Mouse (Mus musculus): Measurements from ENCODE around the gene Anks3. TPM values are rescaled to one million over a fixed set of nuclear protein-coding genes. Genes with fewer than 3 reads are reported as not detected.
A peak's percentile ranks its signal among the peaks of the same experiment; 100 is the strongest.

Anks3 gene
- total RNA-seq, 2 experiments from 2014 or later = 75.8 to 98.0 TPM

- Histone ChIP-seq H3K4me3 (no peak overlapping the region), H3K27ac (no peak overlapping the region)
- no peak for DNase-seq (ENCODE audit: low spot score in 2 of 2)
- TF ChIP-seq CTCF (conservative IDR thresholded peaks at IDR 0.05) = no peak
Measured at GRCm38 (mm10) chr16:4898881-4899280, 65.1 kb downstream of the Anks3 start.

- Histone ChIP-seq H3K4me3 (no peak overlapping the region), H3K27ac (no peak overlapping the region)
- TF ChIP-seq CTCF (conservative IDR thresholded peaks at IDR 0.05) = peak; percentile 22; the same call in 1 of the 2 replicates
- DNase-seq (ENCODE audit: low spot score in 2 of 2) = no peak
Measured at GRCm38 (mm10) chr16:4897146-4897730, 66.8 kb downstream of the Anks3 start.

GRCm38 (mm10) chr16:4896249-4897027, 67.6 kb downstream of the Anks3 start:
- no peak for DNase-seq (ENCODE audit: low spot score in 2 of 2)
- no peak overlapping the region for H3K4me3 ChIP-seq
- no peak for TF ChIP-seq CTCF (conservative IDR thresholded peaks at IDR 0.05)
- H3K27ac ChIP-seq = peak overlapping the region; percentile 18; the same call in 1 of the 2 replicates

GRCm38 (mm10) chr16:4894201-4894908, 69.7 kb downstream of the Anks3 start:
- Histone ChIP-seq H3K4me3 (no peak overlapping the region), H3K27ac (0 out of 2 replicates have a peak overlapping the region, but pooled peaks have one; percentile 3)
- TF ChIP-seq CTCF (conservative IDR thresholded peaks at IDR 0.05) = no peak
- no peak for DNase-seq (ENCODE audit: low spot score in 2 of 2)

GRCm38 (mm10) chr16:4892171-4892570, 71.8 kb downstream of the Anks3 start:
- Histone ChIP-seq H3K4me3 (no peak overlapping the region), H3K27ac (no peak overlapping the region; the same call in 1 of the 2 replicates)
- no peak for TF ChIP-seq CTCF (conservative IDR thresholded peaks at IDR 0.05)
- DNase-seq (ENCODE audit: low spot score in 2 of 2) = no peak

Other genes with a start within 250 kb of the Anks3 start
- gene Nmral1, start 244.8 kb downstream of the Anks3 start, total RNA-seq (2021) = 10 to 100 TPM; 16.8 to 17.4 TPM
- 10 to 100 TPM; 91.8 to 92.0 TPM for gene Hmox2, start 237.8 kb downstream of the Anks3 start, total RNA-seq (2021)
- 100 to 1,000 TPM; 230 to 241 TPM for gene Cdip1, start 173.9 kb downstream of the Anks3 start, total RNA-seq (2021)
- gene 4930562C15Rik, start 128.8 kb downstream of the Anks3 start, total RNA-seq (2021) = not detected
- gene Ubald1, start 83.9 kb downstream of the Anks3 start, total RNA-seq (2021) = 10 to 100 TPM; 95.8 to 96.4 TPM
- 100 to 1,000 TPM; 211 to 212 TPM for gene Mgrn1, start 78.0 kb downstream of the Anks3 start, total RNA-seq (2021)
- 10 to 100 TPM; 79.1 to 79.6 TPM for gene Nudt16l1, start 25.4 kb downstream of the Anks3 start, total RNA-seq (2021)
- not detected for gene Sept12, start 33.6 kb upstream of the Anks3 start, total RNA-seq (2021)
- not detected for gene Smim22, start 43.1 kb upstream of the Anks3 start, total RNA-seq (2021)
- 100 to 1,000 TPM; 394 to 420 TPM for gene Rogdi, start 49.3 kb upstream of the Anks3 start, total RNA-seq (2021)
- gene Glyr1, start 85.7 kb upstream of the Anks3 start, total RNA-seq (2021) = 100 to 1,000 TPM; 144 TPM
- 10 to 100 TPM; 43.6 to 44.2 TPM for gene Ubn1, start 85.9 kb upstream of the Anks3 start, total RNA-seq (2021)
- 1 to 10 TPM; 2.8 to 4.5 TPM for gene Ppl, start 168.2 kb upstream of the Anks3 start, total RNA-seq (2021)
- gene Sec14l5, start 182.9 kb upstream of the Anks3 start, total RNA-seq (2021) = 1 to 10 TPM; 5.3 to 6.7 TPM
- gene Nagpa, start 239.8 kb upstream of the Anks3 start, total RNA-seq (2021) = 10 to 100 TPM; 12.2 to 15.9 TPM

Measured in layer of hippocampus, adult 2 months (tissue).